Mouse (Mus musculus) v-Abl transformed pro-B cells (cell line): ENCODE results near the gene Gng2.
"Not testable (repeated sequence)": the region's sequence is repeated elsewhere in the genome, so short reads cannot be mapped to it uniquely, and the experiment has no call there.

Source experiments
- in situ Hi-C, 2 experiments: fragments of 400-800 bp; cut with MboI; formaldehyde crosslinking; loops; one replicate each; pipeline ENCODE4 v1.15.1; 2025; ENCODE audit not compliant: unreplicated experiment in 2 of 2

Gene Gng2

GRCm38 (mm10) chr14:19887569-19887968 lies 89.9 kb downstream of the Gng2 start:
- in situ Hi-C loops, result no loop called here

GRCm38 (mm10) chr14:19884431-19884830 lies 93.0 kb downstream of the Gng2 start:
- in situ Hi-C loops, result not testable (repeated sequence)

GRCm38 (mm10) chr14:19874201-19874807 lies 103.1 kb downstream of the Gng2 start:
- in situ Hi-C loops, result no loop called here

- in situ Hi-C loops, result no loop called here
These were observed 110.0 kb downstream of the Gng2 start for GRCm38 (mm10) chr14:19867286-19867935.

- in situ Hi-C loops, result not testable (repeated sequence)
These were observed 112.3 kb downstream of the Gng2 start for GRCm38 (mm10) chr14:19865121-19865520.

- in situ Hi-C loops, result no loop called here
These were observed 115.9 kb downstream of the Gng2 start for GRCm38 (mm10) chr14:19861311-19862080.

- in situ Hi-C loops, result no loop called here
These were observed 117.1 kb downstream of the Gng2 start for GRCm38 (mm10) chr14:19860281-19860680.

GRCm38 (mm10) chr14:19858808-19859776 lies 118.3 kb downstream of the Gng2 start:
- in situ Hi-C loops, result no loop called here

GRCm38 (mm10) chr14:19858279-19858678 lies 119.1 kb downstream of the Gng2 start:
- in situ Hi-C loops, result no loop called here

- in situ Hi-C loops, result no loop called here
These were observed 124.0 kb downstream of the Gng2 start for GRCm38 (mm10) chr14:19853471-19853870.

GRCm38 (mm10) chr14:19839600-19840332 lies 137.7 kb downstream of the Gng2 start:
- in situ Hi-C loops, result loop anchor here (5.0 to 25.0 kb wide), 8 partner anchors 123 to 423 kb away; no protein-coding TSS in a partner anchor

GRCm38 (mm10) chr14:19836289-19836688 lies 141.1 kb downstream of the Gng2 start:
- in situ Hi-C loops, result loop anchor here (5.0 to 25.0 kb wide), 5 partner anchors 124 to 419 kb away; no protein-coding TSS in a partner anchor

GRCm38 (mm10) chr14:19825481-19825880 lies 151.9 kb downstream of the Gng2 start:
- in situ Hi-C loops, result loop anchor here in 1 of 2 experiments (25.0 kb wide), 1 partner anchor 137 kb away; no protein-coding TSS in a partner anchor

GRCm38 (mm10) chr14:19823321-19824142 lies 153.9 kb downstream of the Gng2 start, which contains the start of gene Rtraf:
Gene Rtraf (minus strand): TSS chr14:19823824.
- in situ Hi-C loops, result no loop called here
